Mouse (Mus musculus) megakaryocyte progenitor cell, adult 5-6 weeks (primary cell): ENCODE measurements around the gene Cd209a. TPM values are rescaled to one million over a fixed set of nuclear protein-coding genes. Genes with fewer than 3 reads are reported as not detected.
"Not testable (repeated sequence)": the region's sequence is repeated elsewhere in the genome, so short reads cannot be mapped to it uniquely, and the experiment has no call there.

Experiments
- ATAC-seq: replicated peaks from 2 replicates; pipeline ENCODE4 v1.8.0; 2016; ENCODE audit warnings: mild to moderate bottlenecking, moderate TSS enrichment, inconsistent platforms; ENCODE audit not compliant: poor library complexity
- total RNA-seq, 2 experiments: library from RNA; stranded (forward) in 1 of 2; stranded (reverse) in 1 of 2; fragments of 157-497, 149-512 nt in 1 of 2; fragments of 200-1000 nt in 1 of 2; gene quantifications; 2 replicates each; pipeline versions ENCODE4 v1.2.3 to v1.2.4; 2015 to 2017

The Cd209a gene
- 0.35 and 2.1 TPM in 2 replicates for total RNA-seq (2015)
- total RNA-seq (2017): 0.37 and 0.84 TPM in 2 replicates

DNA sequence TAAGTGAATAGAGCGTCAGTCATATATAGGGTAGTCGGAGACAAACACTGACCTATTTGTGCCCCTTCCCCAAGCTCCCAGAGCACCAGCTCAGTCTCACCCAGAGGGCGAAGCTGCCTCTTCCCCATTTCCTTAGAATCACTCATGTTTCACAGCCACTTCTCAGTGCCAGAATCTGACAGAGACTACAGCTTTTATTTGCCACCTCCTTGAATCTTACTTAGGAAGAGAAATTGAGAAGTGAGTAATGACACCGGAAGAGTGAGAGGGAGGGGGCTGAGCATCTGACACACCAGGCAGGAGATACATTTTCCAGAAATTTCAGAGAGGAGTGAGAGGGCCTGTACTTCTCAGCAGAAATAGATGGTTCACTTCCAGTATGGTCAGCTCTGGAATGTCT lies at the start of gene Cd209a:
TSS of gene Cd209a (minus strand) at position 224 of the 400 bp plus-strand sequence.
- ATAC-seq: peak; percentile 46; the same call in 1 of the 2 replicates

DNA sequence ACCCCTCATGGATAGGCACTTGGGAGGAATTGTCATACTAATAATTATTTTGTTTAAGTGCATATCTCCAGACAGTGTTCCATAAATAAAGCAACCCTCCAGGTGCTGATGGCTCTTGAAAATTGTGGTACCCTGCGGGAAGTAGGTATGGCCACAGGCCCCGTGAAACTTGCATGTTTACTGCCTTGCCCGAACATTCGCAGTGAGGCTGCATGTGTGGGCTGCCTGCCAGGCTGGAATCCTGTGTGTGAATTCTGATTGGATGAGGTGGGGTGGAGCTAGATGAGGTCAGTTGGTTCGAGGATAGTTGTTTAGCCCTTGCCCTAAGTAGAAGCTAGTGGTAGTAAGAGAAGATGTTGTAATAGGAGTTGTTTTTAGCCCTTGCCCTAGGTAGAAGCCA lies 19.9 kb upstream of the Cd209a start:
- not testable (repeated sequence) for ATAC-seq

DNA sequence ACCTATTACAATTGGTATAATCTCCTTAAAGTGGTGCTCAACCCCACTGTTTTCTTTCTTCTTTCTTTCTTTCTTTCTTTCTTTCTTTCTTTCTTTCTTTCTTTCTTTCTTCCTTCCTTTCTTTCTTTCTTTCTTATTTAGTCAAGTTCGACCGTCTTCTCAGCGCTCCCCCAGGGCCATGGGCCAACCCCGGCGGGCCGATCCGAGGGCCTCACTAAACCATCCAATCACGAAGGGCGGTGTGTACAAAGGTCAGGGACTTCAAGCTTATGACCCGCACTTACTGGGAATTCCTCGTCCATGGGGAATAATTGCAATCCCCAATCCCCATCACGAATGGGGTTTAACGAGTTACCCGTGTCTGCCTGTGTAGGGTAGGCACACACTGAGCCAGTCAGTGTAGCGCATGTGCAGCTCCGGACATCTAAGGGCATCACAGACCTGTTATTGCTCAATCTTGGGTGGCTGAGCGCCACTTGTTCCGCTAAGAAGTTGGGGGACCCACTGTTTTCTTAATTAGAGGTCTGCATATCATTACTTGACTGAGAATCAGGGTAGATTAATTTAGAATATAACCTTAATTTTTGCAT lies 5.6 kb upstream of the Cd209a start:
- ATAC-seq: peak; percentile 99

DNA sequence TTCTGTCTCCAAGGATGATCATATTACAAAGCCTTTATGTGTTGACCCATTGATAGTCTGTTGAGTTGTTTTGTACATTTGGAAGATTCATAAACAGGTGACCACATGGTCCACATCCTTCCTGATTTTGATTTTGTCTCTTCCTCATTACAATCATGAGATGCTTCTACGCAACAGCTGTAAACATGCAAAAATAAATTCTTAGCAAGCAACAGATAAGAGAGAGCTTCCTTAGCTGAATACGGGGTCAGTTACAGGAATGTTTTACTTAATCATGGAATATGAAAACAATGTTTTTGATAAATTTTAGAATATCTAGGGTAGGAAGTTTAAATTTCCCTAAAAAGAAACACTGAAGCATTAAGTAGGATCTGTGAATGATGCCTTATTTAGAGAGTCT lies 11.8 kb downstream of the Cd209a start:
- ATAC-seq: no peak

DNA sequence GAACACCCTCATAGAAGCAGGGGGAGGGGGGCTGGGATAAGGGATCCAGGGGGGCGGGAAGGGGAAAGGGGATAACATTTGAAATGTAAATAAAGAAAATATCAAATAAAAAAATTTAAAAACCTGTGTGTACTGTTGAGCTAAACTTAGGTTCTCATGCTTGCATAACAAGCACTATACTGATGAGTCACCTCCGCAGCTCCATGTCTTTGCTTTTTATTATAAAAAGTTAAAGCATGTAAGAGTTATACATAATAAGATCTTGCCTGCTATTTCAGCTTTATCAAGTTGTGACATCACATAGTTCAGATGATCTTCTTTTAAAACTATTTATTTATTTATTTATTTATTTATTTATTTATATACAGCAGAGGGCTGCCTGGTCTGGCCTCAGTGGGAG lies 13.2 kb downstream of the Cd209a start:
- ATAC-seq: no peak

DNA sequence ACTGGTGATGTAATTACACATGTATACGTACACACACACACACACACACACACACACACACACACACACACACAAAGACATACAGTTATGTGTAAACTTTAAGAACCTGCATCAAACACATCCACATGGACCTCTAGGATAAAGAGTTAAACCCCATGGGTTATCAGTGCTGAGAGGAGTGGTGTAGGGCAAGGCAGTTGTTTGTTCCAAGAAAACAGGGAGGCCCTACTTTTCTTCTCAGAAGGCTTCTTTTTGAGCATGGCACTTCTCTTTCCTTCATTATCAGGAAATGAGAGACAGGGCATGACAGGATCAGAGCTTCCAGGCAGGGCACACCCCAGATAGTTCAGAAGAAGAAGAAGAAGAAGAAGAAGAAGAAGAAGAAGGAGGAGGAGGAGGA lies 14.7 kb downstream of the Cd209a start:
- ATAC-seq: no peak

DNA sequence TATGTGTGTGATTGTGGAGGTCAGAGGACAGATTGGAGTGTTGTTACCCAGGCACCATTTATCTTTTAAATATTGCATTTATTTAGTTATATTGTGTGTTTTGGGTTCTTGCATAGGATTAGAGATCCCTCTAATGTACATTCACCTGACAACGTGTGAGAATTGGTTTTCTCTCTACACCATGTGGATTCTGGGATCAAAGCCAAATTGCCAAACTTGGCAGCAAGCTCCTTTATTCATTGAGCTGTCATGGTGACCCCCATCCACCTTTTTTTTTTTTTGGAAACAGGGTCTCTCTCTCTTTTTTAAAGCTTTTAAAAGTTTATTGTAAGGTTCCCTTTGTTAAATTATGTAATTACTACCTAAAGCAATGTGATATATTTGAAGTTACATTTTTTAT lies 27.7 kb downstream of the Cd209a start:
- no peak for ATAC-seq

DNA sequence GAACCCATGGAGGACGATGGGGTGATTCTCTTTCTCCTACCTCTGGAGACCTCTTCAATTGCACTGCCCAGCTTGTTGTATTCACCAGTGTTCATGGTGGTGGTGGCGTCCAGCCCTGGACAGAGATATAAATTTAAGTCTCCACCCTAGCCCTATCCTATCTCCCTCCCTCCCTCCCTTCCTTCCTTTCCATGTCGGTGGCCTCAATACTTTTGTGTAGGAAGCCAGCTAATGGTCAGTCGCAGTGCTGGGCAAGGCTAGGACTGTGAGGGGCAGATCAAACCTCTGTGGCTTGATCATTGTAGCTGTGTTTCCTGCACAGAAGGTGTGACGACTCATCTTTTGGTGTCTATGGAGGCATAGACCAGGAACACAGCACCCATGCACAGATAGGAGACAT lies 28.2 kb downstream of the Cd209a start, which contains the start of gene Clec4g:
TSS of gene Clec4g (minus strand) at position 101 of the 400 bp plus-strand sequence.
- ATAC-seq: no peak

DNA sequence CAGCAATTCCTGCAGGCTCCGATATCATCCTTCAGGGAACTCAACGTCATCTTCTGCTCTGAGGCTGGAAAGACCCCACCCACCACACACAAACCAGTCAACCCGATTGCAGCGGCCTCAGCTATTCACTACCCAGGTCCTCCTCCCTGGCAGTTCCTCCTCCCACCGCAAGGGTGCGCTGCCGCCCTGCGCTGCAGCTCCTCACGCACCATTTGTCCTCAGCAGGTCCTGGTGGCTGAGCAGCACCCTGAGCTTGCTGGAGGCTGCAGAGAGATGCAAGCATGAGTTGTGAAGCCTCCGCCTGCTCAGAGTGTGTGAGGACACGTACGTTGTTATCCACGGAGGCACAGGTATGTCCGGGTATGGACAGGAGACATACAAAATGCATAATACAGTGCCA lies 30.2 kb downstream of the Cd209a start:
- peak; percentile 100 for ATAC-seq

DNA sequence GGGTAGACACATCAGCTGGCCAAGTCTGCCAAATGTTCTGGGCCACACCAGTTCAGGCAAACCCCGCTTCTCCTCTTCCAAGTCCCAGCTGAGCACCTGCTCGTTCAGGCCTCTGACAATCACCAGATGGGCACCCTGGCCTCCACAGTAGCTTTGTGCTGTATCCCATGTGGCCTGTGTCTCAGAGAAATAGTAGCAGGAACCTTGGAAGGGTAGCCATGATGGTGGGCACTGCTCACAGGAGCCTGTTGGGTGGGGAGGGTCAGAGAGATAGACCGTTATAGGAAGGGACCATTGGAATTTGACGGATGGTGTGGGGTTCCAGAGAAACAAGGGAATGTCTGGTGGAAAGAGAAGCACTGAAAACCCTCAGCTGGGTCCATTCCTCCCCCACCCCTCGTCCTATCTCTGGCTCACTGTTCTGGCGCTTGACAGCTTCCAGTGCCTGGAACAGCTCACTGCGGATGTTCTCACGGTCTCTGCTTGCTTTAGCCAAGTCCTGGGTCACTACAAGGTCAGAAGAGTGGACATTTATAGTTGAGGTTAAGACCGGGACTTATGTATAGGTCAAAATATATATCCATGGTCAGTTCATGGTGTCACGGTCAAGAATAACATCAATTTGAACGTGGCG lies 31.3 kb downstream of the Cd209a start:
- ATAC-seq: no peak

DNA sequence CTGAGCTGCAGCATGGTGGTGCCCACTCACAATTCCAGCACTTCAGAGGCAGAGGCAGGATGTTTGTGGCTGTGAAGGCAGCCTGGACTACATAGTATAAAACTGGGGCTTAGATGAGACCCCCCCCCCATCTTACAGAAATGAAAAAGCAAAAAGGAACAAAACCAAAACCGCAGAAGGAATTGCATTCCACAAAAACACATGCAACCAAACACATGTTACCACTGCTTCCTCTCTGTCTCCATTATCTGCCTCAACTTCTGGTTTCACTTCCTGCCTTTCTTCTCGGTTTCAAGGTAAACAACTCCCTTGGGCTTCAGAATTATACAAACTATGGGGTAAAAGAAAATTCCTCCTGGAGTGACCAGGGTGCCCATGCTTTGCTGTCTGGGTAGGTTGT lies 37.1 kb downstream of the Cd209a start:
- ATAC-seq: peak; percentile 88

DNA sequence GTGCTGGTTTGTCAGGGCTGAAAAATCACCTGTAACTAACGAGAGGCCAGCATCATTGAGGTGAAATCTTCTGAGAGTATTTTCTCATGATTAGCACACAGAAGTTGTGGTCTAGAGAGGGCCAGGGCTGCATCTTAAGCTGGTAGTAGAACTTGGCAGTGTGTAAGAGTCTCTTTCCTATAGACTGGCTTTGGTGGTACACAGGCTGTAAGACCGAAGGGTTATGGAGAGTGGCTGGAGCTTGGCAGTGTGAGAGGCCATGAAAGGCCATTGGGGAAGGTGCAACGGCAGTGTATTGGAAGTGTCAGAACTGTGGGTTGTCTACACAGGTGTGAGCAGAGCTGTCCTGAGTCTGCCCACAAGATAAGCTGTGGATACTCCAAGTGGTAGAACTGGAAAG lies 38.5 kb downstream of the Cd209a start:
- peak; percentile 12; the same call in 1 of the 2 replicates for ATAC-seq

DNA sequence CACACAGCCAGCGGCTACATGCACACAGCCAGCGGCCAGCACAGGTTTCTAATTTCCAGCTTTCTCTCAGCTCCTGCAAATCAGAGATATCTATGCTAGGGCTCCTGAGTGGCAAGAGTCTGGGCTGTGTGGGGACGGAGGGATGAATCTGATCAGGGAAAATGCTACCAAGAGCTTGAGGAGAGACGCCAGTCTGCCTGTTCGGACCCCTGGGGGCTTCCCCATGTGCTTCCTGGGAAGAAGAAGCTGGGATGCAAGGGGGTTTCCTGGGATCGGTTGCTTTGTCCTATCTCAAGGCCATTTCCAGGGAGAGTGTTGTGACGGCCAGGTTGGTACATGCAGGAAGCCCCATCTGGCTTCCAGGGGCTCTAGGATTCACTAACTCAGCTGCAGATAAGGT lies 41.2 kb downstream of the Cd209a start:
- ATAC-seq: no peak

DNA sequence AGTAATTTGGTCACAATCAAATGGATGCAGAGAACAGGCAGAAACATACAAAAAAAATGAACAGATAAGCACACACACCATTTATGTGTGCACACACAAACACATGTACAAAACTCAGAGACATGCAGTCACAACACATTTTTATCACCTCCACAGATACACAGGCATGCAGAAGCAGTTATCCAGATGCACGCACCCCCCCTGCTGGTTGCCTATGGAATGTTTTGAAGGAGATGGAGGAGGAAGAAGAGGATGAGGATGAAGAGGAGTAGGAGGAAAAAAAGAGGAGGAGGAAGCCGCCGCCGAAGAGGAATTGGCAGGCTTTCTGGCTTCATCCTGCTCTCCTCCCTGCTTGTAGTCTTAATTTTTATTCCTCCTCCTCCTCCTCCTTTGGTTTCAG lies 43.1 kb downstream of the Cd209a start:
- peak; percentile 61 for ATAC-seq

DNA sequence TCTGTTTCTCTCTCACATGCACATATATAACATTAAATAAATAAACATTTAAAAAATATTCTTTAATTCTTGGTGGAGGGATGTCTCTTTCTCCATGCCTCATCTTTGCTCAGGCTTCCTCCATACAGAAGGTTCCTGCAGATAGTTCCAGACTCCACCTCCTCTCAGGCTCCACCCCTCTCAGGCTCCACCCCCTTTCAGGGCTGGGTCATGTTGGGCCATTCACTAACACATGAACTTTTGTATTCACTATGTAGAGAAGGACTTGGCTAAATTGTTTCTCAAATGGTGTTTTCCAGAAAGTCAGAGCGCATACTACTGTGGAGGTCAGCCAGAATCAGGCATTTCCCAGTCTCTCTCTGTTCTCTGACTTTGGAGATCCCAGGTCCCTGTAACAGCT lies 47.3 kb downstream of the Cd209a start:
- ATAC-seq: peak; percentile 86

DNA sequence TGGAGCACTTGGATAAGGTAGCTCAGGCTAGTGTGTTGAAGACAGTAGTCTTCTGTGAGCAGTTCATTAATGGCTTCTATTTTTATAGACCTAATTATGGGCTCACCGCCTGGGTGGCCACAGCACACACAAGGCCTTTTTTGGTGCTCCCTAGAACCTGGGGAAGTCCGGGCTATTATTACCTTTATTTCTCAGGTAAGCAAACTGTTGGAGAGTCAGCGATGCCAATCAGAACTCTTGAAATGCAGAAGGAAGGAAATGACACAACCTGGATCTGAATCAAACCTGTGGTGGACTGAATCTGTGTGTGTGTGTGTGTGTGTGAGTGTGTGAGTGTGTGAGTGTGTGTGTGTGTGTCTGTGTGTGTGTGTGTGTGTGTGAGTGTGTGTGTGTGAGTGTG lies 54.7 kb downstream of the Cd209a start, which contains the start of gene Fcer2a:
TSS of gene Fcer2a (minus strand) at position 55 of the 400 bp plus-strand sequence.
- ATAC-seq: no peak

Other genes starting within 250 kb of the Cd209a start
- gene Mcoln1, start 248.5 kb downstream of the Cd209a start, total RNA-seq (2015): 13.6 and 20.5 TPM in 2 replicates
- gene Mcoln1, start 248.5 kb downstream of the Cd209a start, total RNA-seq (2017): 20.1 and 23.0 TPM in 2 replicates
- gene Pnpla6, start 233.6 kb downstream of the Cd209a start, total RNA-seq (2015): 13.8 and 16.8 TPM in 2 replicates
- gene Pnpla6, start 233.6 kb downstream of the Cd209a start, total RNA-seq (2017): 14.0 and 17.7 TPM in 2 replicates
- 1.0 TPM in 1 of 2 replicates, not detected in the other for gene C330021F23Rik, start 181.0 kb downstream of the Cd209a start, total RNA-seq (2015)
- gene C330021F23Rik, start 181.0 kb downstream of the Cd209a start, total RNA-seq (2017): not detected in 2 replicates
- gene Camsap3, start 161.7 kb downstream of the Cd209a start, total RNA-seq (2015): 0.32 and 0.37 TPM in 2 replicates
- 0.21 and 0.27 TPM in 2 replicates for gene Camsap3, start 161.7 kb downstream of the Cd209a start, total RNA-seq (2017)
- gene Xab2, start 127.7 kb downstream of the Cd209a start, total RNA-seq (2015): 16.5 and 20.1 TPM in 2 replicates
- gene Xab2, start 127.7 kb downstream of the Cd209a start, total RNA-seq (2017): 55.5 and 56.5 TPM in 2 replicates
- 131 and 181 TPM in 2 replicates for gene Pet100, start 127.4 kb downstream of the Cd209a start, total RNA-seq (2015)
- gene Pet100, start 127.4 kb downstream of the Cd209a start, total RNA-seq (2017): 255 and 285 TPM in 2 replicates
- gene Pcp2, start 123.4 kb downstream of the Cd209a start, total RNA-seq (2015): not detected in 2 replicates
- not detected in 2 replicates for gene Pcp2, start 123.4 kb downstream of the Cd209a start, total RNA-seq (2017)
- 113 and 143 TPM in 2 replicates for gene Stxbp2, start 118.0 kb downstream of the Cd209a start, total RNA-seq (2015)
- gene Stxbp2, start 118.0 kb downstream of the Cd209a start, total RNA-seq (2017): 93.7 and 166 TPM in 2 replicates
- gene Retn, start 93.2 kb downstream of the Cd209a start, total RNA-seq (2015): 0.56 TPM in 1 of 2 replicates, not detected in the other
- gene Retn, start 93.2 kb downstream of the Cd209a start, total RNA-seq (2017): not detected in 2 replicates
- gene Mcemp1, start 83.2 kb downstream of the Cd209a start, total RNA-seq (2015): 21.5 and 30.3 TPM in 2 replicates
- 16.0 TPM in 2 replicates for gene Mcemp1, start 83.2 kb downstream of the Cd209a start, total RNA-seq (2017)
- gene Fcor, start 76.6 kb downstream of the Cd209a start, total RNA-seq (2015): 22.6 and 25.4 TPM in 2 replicates
- gene Fcor, start 76.6 kb downstream of the Cd209a start, total RNA-seq (2017): 10.5 and 15.2 TPM in 2 replicates
- 19.6 and 22.8 TPM in 2 replicates for gene Trappc5, start 72.7 kb downstream of the Cd209a start, total RNA-seq (2015)
- 37.7 and 38.5 TPM in 2 replicates for gene Trappc5, start 72.7 kb downstream of the Cd209a start, total RNA-seq (2017)
- gene Fcer2a, start 54.8 kb downstream of the Cd209a start, total RNA-seq (2015): not detected in 2 replicates
- gene Fcer2a, start 54.8 kb downstream of the Cd209a start, total RNA-seq (2017): not detected in 2 replicates
- gene Clec4g, start 28.3 kb downstream of the Cd209a start, total RNA-seq (2015): not detected in 2 replicates
- not detected in 2 replicates for gene Clec4g, start 28.3 kb downstream of the Cd209a start, total RNA-seq (2017)
- gene Cd209e, start 105.3 kb upstream of the Cd209a start, total RNA-seq (2015): not detected in 2 replicates
- not detected in 2 replicates for gene Cd209e, start 105.3 kb upstream of the Cd209a start, total RNA-seq (2017)
- not detected in 2 replicates for gene Cd209d, start 129.6 kb upstream of the Cd209a start, total RNA-seq (2015)
- not detected in 2 replicates for gene Cd209d, start 129.6 kb upstream of the Cd209a start, total RNA-seq (2017)
- not detected in 2 replicates for gene Cd209b, start 177.9 kb upstream of the Cd209a start, total RNA-seq (2015)
- not detected in 2 replicates for gene Cd209b, start 177.9 kb upstream of the Cd209a start, total RNA-seq (2017)
- gene Cd209c, start 205.8 kb upstream of the Cd209a start, total RNA-seq (2015): not detected in 2 replicates
- not detected in 2 replicates for gene Cd209c, start 205.8 kb upstream of the Cd209a start, total RNA-seq (2017)